Mouse (Mus musculus) liver, adult 2 months (tissue): Measurements from ENCODE around the gene Ecsit. TPM values are rescaled to one million over a fixed set of nuclear protein-coding genes. Genes with fewer than 3 reads are reported as not detected.

Source experiments
- DNase-seq: peaks from one replicate; pipeline ENCODE4 v3.0.0-alpha.2; 2011; ENCODE audit warnings: low read depth, low spot score; ENCODE audit errors: extremely low read depth
- H3K27ac ChIP-seq: fragments of 200-500 bp; replicated peaks from 2 replicates; pipeline ENCODE4 v1.5.1; 2012; ENCODE audit warnings: low read depth, mild to moderate bottlenecking, control low read depth, inconsistent platforms, low read length; ENCODE audit not compliant: insufficient read depth
- H3K27me3 ChIP-seq: fragments of 200-500 bp; 2 replicates; pipeline ENCODE4 v1.6.1; 2012; ENCODE audit warnings: mild to moderate bottlenecking, moderate library complexity, low read length, inconsistent platforms; ENCODE audit not compliant: control insufficient read depth, insufficient read depth
- H3K36me3 ChIP-seq: fragments of 200-500 bp; 2 replicates; pipeline ENCODE4 v1.6.1; 2012; ENCODE audit warnings: low read length, inconsistent platforms; ENCODE audit not compliant: control insufficient read depth, insufficient read depth
- H3K4me1 ChIP-seq: fragments of 200-500 bp; 2 replicates; pipeline ENCODE4 v1.6.1; 2011; ENCODE audit warnings: low read length; ENCODE audit not compliant: control insufficient read depth, insufficient read depth
- H3K4me3 ChIP-seq: fragments of 200-500 bp; 2 replicates; pipeline ENCODE4 v1.5.1; 2011; ENCODE audit warnings: low read depth, mild to moderate bottlenecking, control low read depth, low read length, moderate library complexity; ENCODE audit not compliant: insufficient read depth
- H3K79me2 ChIP-seq: fragments of 200-500 bp; 2 replicates; pipeline ENCODE4 v1.6.1; 2012; ENCODE audit warnings: inconsistent platforms, mild to moderate bottlenecking, low read length, moderate library complexity; ENCODE audit not compliant: control insufficient read depth, insufficient read depth
- H3K9ac ChIP-seq: fragments of 200-500 bp; 2 replicates; pipeline ENCODE4 v1.6.1; 2012; ENCODE audit warnings: low read depth, mild to moderate bottlenecking, control low read depth, inconsistent platforms, low read length
- CTCF ChIP-seq: fragments of 200-500 bp; IDR thresholded peaks from 2 replicates; pipeline ENCODE4 v1.5.1; 2011; ENCODE audit warnings: low read depth, low read length, control low read depth
- POLR2A ChIP-seq: fragments of 200-500 bp; IDR thresholded peaks from 2 replicates; pipeline ENCODE4 v1.6.1; 2011; ENCODE audit warnings: low read length, control low read depth; ENCODE audit not compliant: insufficient read depth; ENCODE audit errors: extremely low read depth
- WGBS: fragments of 180-500 bp; shearing (Covaris S2); methylation state at CpG from one replicate; pipeline ENCODE4 v1.1.7; 2018; 5-methylcytosine and 5-hydroxymethylcytosine counted together
- polyA plus RNA-seq: library from polyadenylated mRNA; depleted of rRNA; stranded (reverse); fragments of >200 nt; gene quantifications from 2 replicates; pipeline ENCODE4 v1.2.3, GENCODE M21; 2012
- total RNA-seq: library from RNA; depleted of rRNA; stranded (reverse); fragments of >200 nt; gene quantifications from 2 replicates; pipeline ENCODE4 v1.2.3, GENCODE M21; 2014

Ecsit gene
- total and polyA plus RNA-seq, 2 experiments = 34.1 to 63.9 TPM

DNA sequence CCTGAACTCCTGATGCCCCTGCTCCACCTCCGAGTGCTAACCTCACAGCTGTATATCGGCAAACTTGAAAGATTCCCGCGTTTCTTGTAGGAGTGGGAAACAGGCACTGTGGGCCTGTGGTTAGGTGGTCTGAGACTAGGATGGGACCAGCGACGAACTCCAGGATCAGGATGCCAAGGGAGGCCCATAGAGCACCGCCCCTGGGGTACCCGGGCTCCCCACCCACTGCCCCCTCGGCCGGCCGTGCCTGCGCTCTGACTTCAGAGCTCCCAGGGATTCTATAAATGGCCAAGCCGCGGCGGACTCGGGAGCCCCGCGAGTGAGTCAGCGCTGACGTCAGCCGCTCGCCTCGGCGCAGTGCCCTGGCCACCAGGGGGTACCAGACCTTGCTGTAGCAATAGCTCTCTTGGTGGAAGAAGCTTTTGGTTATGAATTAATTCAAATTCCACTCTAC lies 10.6 kb upstream of the Ecsit start:
- WGBS = 2% methylated on average over 24 of the region's 24 CpGs
- H3K4me3 ChIP-seq = peak overlapping the region; percentile 32; the same call in 1 of the 2 replicates
- TF ChIP-seq POLR2A (no peak), CTCF (peak; percentile 81)
- no peaks in the 10 kb centered on the region for H3K36me3 ChIP-seq
- peaks cover 5% of the 10 kb centered on the region; the same call in 1 of the 2 replicates for H3K27me3 ChIP-seq
- peak overlapping the region; percentile 30; the same call in 1 of the 2 replicates for H3K9ac ChIP-seq
- no peak overlapping the region for H3K27ac ChIP-seq
- DNase-seq = peak; percentile 31
- no peaks in the 10 kb centered on the region for H3K79me2 ChIP-seq
- H3K4me1 ChIP-seq = no peaks in the 10 kb centered on the region

DNA sequence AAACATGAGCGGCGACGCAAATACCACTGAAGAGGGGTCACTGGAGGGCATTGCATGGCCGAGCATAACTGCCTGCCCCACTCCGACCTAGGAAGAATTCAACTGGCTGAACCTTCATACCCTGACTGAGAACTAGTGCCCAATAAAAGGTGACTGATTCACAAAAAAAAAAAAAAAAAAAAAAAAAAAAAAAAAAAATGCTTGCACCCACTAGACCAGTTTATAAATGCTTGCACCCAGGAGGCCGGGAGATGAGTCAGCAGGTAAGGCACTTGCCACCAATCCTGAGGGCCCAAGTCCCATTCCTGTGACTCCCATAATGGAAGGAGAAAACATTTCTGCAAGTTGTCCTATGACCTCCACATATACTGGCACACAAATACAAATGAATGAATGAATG lies 7.5 kb upstream of the Ecsit start:
- H3K27me3 ChIP-seq = no peaks in the 10 kb centered on the region
- H3K4me3 ChIP-seq = no peak overlapping the region
- no peak for TF ChIP-seq POLR2A
- TF ChIP-seq CTCF = no peak
- H3K36me3 ChIP-seq = no peaks in the 10 kb centered on the region
- no peaks in the 10 kb centered on the region for H3K79me2 ChIP-seq
- no peak for DNase-seq
- WGBS = 86% methylated on average over 6 of the region's 6 CpGs
- no peaks in the 10 kb centered on the region for H3K4me1 ChIP-seq
- H3K9ac ChIP-seq = no peak overlapping the region
- H3K27ac ChIP-seq = no peak overlapping the region

DNA sequence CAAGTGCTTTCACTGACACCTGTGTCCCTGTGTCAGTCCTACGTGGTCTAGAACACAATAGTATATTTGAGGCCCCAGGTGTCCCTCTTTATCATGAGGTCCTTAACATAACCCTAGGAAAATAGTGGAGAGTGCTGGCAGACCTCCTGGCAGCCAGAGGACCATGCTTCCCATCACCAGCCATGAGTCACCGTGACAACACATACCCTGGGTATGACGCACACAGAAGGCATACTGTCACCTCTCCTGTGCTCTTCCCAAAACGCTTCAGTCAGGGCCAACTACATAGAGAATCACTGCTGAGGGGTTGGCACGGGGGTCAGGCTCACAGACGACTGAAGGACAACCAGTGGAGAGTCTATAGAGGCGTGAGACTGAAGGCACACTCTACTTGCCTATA lies 4.7 kb upstream of the Ecsit start:
- H3K9ac ChIP-seq = no peak overlapping the region
- TF ChIP-seq POLR2A (no peak), CTCF (no peak)
- H3K27ac ChIP-seq = no peak overlapping the region
- H3K36me3 ChIP-seq = no peaks in the 10 kb centered on the region
- DNase-seq = no peak
- H3K79me2 ChIP-seq = no peaks in the 10 kb centered on the region
- H3K27me3 ChIP-seq = no peaks in the 10 kb centered on the region
- no peak overlapping the region for H3K4me3 ChIP-seq
- 93% methylated on average over 7 of the region's 7 CpGs for WGBS
- H3K4me1 ChIP-seq = peaks cover 4% of the 10 kb centered on the region; the same call in 1 of the 2 replicates

DNA sequence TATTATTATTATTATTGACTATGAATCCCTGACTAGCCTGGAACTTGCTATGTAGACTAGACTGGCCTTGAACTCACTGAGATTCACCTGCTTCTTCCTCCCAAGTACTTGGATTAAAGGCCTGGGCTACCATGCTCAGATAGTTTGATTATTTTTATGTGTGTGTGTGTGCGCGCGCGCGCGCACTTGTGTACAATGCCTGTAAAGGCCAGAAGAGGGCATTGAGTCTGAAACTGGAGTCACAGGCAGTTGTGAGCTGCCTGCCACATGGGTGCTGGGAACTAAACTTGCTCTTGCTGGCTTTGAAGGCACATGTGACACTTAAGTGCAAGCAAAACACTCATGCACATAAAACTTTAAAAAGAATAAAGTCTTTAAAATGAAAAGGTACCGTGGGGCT lies 4.0 kb upstream of the Ecsit start:
- Histone ChIP-seq H3K4me3 (no peak overlapping the region), H3K4me1 (peaks cover 4% of the 10 kb centered on the region; the same call in 1 of the 2 replicates), H3K27me3 (no peaks in the 10 kb centered on the region), H3K36me3 (no peaks in the 10 kb centered on the region), H3K27ac (no peak overlapping the region), H3K79me2 (no peaks in the 10 kb centered on the region), H3K9ac (no peak overlapping the region)
- no peak for TF ChIP-seq POLR2A
- DNase-seq = no peak
- WGBS = 99% methylated on average over 7 of the region's 7 CpGs

DNA sequence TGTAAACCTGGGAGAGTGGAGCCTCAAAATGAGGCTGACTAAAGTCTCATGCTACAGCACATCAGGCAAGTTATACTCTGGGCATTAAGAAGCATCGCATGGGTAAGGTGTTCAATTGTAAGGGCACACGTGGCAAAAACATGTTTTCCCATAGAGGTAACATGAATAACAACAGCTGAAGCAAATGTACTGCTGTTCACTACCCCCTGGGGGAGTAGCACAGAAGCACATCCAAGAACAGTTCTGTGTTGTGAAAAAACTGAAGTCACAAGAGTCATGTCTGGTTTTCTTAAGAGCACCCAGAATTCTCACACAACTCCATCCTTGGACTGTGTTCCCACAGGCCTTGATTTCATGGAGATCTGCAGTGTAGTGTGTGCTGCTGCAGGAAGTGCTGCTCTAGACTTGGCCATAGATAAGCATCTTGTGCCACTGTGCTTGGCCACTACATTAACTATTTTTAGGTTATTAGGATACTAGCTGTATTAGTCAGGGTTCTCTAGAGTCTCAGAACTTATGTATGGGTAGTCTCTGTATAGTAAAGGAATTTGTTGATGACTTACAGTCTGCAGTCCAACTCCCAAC lies 1.9 kb upstream of the Ecsit start:
- Histone ChIP-seq H3K79me2 (no peaks in the 10 kb centered on the region; the same call in 1 of the 2 replicates), H3K27me3 (no peaks in the 10 kb centered on the region), H3K4me3 (no peak overlapping the region), H3K27ac (no peak overlapping the region), H3K9ac (no peak overlapping the region), H3K36me3 (peaks cover 5% of the 10 kb centered on the region; the same call in 1 of the 2 replicates), H3K4me1 (peaks cover 4% of the 10 kb centered on the region; the same call in 1 of the 2 replicates)
- WGBS = 91% methylated on average over 2 of the region's 2 CpGs
- no peak for TF ChIP-seq CTCF
- TF ChIP-seq POLR2A = no peak
- no peak for DNase-seq

DNA sequence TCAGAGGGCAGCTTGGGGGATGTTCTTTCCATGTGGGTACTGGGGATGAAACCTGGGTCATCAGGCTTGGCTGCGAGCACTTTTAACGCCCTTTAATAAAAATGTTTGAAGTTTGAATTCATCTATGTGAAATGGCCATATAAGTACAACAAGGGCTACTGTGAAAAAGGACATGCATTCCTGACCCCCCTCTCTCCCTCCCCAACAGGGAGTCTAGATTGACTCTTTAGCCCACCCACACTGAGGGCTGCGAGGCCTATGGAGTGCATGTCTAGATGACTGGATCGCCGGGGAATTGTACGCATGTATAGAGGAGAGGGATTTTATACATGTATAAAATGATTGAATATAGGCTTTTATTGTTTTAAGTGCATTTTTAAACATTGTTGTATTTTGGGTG lies 774 bp upstream of the Ecsit start:
- Histone ChIP-seq H3K79me2 (no peaks in the 10 kb centered on the region; the same call in 1 of the 2 replicates), H3K9ac (peak overlapping the region; percentile 60), H3K27me3 (no peaks in the 10 kb centered on the region), H3K4me3 (peak overlapping the region; percentile 87), H3K27ac (peak overlapping the region; percentile 65), H3K4me1 (peaks cover 4% of the 10 kb centered on the region; the same call in 1 of the 2 replicates), H3K36me3 (peaks cover 5% of the 10 kb centered on the region; the same call in 1 of the 2 replicates)
- TF ChIP-seq POLR2A (no peak), CTCF (no peak)
- DNase-seq = no peak
- WGBS = 80% methylated on average over 6 of the region's 6 CpGs
